Mouse (Mus musculus) liver, postnatal 0 days (tissue): ENCODE measurements around the gene Btbd35f12.
"Not testable (repeated sequence)": the region's sequence is repeated elsewhere in the genome, so short reads cannot be mapped to it uniquely, and the experiment has no call there.

Source experiments
- CTCF ChIP-seq: sonication (generic); IDR thresholded peaks from 2 replicates; pipeline ENCODE4 v1.5.1; 2016; ENCODE audit warnings: antibody characterized with exemption, low read depth
- EP300 ChIP-seq: IDR thresholded peaks from 2 replicates; pipeline ENCODE4 v1.6.1; 2016; ENCODE audit warnings: antibody characterized with exemption, low read depth, mild to moderate bottlenecking

DNA sequence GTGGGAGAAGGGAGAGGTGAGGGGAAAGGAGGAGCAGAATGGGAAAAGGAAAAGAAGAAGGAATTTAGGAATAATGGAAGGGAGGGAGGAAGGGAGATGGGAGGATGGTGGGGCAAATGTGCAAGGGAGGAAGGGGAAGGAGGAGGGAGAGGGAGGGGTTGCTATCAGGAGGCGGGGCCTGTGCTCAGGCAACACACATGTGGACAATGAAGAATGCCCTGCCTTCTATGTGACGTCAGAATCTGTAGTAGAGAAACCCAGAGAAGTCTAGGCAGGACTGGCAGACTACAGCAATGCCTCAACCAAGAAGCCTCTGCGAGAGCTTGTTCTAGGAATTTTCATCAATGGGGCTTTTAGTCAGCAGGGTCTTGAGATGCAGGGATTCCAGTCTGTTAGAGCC, at the start of gene Btbd35f12:
- not testable (repeated sequence) for TF ChIP-seq CTCF, EP300
